Mouse (Mus musculus): ENCODE data around the gene Slco1a1.

DNA sequence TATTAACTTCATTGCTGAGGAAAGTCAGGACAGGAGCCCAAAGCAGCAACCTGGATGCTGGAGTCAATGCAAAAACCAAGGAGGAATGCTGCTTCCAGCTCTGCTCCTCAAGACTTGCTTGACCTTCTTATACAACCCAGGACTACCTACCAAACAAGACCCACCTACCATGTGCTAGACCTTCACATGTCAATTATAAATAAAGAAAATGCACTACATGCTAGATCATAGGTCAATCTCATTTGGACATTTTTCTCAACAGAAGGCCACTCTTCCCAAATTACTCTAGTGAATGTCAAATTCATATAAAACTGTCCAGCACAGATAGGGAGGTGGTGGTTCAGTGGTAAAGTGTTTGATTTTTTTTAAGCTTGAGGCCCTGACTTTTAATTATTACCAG lies at the start of gene Slco1a1:
- TF ChIP-seq CTCF (IDR thresholded peaks at IDR 0.05; ENCODE audit: borderline replicate concordance, control insufficient read depth, extremely low read depth, insufficient read depth, low read length, poor library complexity) = no peak
- TF ChIP-seq POLR2A (IDR thresholded peaks at IDR 0.05; ENCODE audit: control insufficient read depth, extremely low read depth, insufficient read depth, low read length, poor library complexity) = no peak
